Mouse (Mus musculus) embryonic facial prominence, embryonic 15.5 days (tissue): ENCODE measurements around the gene Usp12. TPM values are rescaled to one million over a fixed set of nuclear protein-coding genes. Genes with fewer than 3 reads are reported as not detected.
A peak's percentile ranks its signal among the peaks of the same experiment; 100 is the strongest.

ENCODE experiments used
- ATAC-seq: fragments of 200-750 bp; cut with Nextera tagmentation; 2 replicates; pipeline ENCODE4 v1.8.0; 2017; ENCODE audit warnings: low read depth, moderate TSS enrichment; ENCODE audit not compliant: insufficient number of reproducible peaks, low FRiP score, low TSS enrichment
- H3K27ac ChIP-seq: fragments of 300-500 bp; sonication (generic); replicated peaks from 2 replicates; pipeline ENCODE4 v1.5.1; 2015; ENCODE audit warnings: mild to moderate bottlenecking, inconsistent platforms
- H3K27me3 ChIP-seq: fragments of 300-500 bp; sonication (generic); 2 replicates; pipeline ENCODE4 v1.6.1; 2015; ENCODE audit warnings: inconsistent platforms
- H3K36me3 ChIP-seq: fragments of 300-500 bp; sonication (generic); 2 replicates; pipeline ENCODE4 v1.6.1; 2015; ENCODE audit warnings: mild to moderate bottlenecking, inconsistent platforms
- H3K4me1 ChIP-seq: fragments of 300-500 bp; sonication (generic); 2 replicates; pipeline ENCODE4 v1.6.1; 2015; ENCODE audit warnings: inconsistent platforms
- H3K4me2 ChIP-seq: fragments of 300-500 bp; sonication (generic); replicated peaks from 2 replicates; pipeline ENCODE4 v1.6.1; 2015; ENCODE audit warnings: mild to moderate bottlenecking, inconsistent platforms
- H3K4me3 ChIP-seq: fragments of 300-500 bp; sonication (generic); replicated peaks from 2 replicates; pipeline ENCODE4 v1.5.1; 2015; ENCODE audit warnings: mild to moderate bottlenecking, inconsistent platforms
- H3K9ac ChIP-seq: fragments of 300-500 bp; sonication (generic); 2 replicates; pipeline ENCODE4 v1.6.1; 2015; ENCODE audit warnings: inconsistent platforms
- H3K9me3 ChIP-seq: fragments of 300-500 bp; sonication (generic); replicated peaks from 2 replicates; pipeline ENCODE4 v1.6.1; 2016; ENCODE audit warnings: inconsistent platforms
- WGBS: fragments of 180-500 bp; shearing (Covaris S2); methylation state at CpG from one replicate; pipeline ENCODE4 v1.1.7; 2015; 5-methylcytosine and 5-hydroxymethylcytosine counted together
- polyA plus RNA-seq: library from polyadenylated mRNA; unstranded; fragments of >200 nt; fragmentation: Nextera tagmentation; extraction: Ambion mirVana; gene quantifications from 2 replicates; pipeline ENCODE4 v1.2.1, GENCODE M21; 2015

Usp12 gene
- polyA plus RNA-seq, 1 experiment from 2014 or later: 16.0 TPM

DNA sequence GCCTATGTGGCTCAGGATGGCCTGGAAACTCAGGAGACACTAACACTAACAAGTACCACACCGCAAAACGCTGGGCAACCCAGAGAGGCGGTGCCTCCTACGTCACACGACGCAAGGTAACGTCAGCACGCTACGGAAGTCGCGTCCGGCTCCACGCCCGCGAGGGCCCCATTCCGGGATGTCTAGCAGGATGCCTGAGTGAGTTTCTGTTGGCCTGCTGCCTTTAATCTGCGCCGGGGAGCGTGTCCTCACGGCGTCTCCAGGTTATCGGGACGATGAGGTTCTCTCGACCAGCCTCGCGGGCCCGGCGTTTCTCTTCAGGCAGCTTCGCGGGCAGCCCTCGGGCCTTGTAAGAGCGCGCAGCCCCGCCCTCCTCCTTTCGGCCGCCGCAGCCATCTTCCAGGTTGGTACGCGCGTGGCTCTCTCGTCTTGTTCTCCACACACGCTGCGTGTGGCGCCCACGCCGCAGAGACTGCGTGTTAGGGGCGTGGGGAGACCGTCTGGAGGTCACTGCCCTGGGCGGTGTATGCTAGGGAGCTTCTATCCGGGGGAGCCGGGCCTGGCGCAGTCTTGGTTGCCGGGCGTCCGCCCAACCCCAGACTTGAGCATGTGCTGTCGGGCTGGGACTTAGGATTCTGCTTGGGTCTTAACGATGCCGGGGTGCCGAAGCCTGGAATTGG, 38.1 kb upstream of the Usp12 start, which contains the start of gene Rpl21:
Gene Rpl21 (plus strand): TSS at position 122 of the 680 bp plus-strand sequence.
- H3K36me3 ChIP-seq: peaks cover 38% of the 10 kb centered on the region
- H3K9me3 ChIP-seq: no peaks in the 10 kb centered on the region
- H3K9ac ChIP-seq: peak within 1 kb of the TSS; percentile 96
- peak within 1 kb of the TSS; percentile 92 for H3K27ac ChIP-seq
- no peaks in the 10 kb centered on the region for H3K27me3 ChIP-seq
- peak; percentile 97 for ATAC-seq
- H3K4me1 ChIP-seq: peaks cover 19% of the 10 kb centered on the region
- H3K4me3 ChIP-seq: peak within 1 kb of the TSS; percentile 96
- under 1% methylated on average over 60 of the region's 60 CpGs for WGBS
- peak within 1 kb of the TSS; percentile 62 for H3K4me2 ChIP-seq

DNA sequence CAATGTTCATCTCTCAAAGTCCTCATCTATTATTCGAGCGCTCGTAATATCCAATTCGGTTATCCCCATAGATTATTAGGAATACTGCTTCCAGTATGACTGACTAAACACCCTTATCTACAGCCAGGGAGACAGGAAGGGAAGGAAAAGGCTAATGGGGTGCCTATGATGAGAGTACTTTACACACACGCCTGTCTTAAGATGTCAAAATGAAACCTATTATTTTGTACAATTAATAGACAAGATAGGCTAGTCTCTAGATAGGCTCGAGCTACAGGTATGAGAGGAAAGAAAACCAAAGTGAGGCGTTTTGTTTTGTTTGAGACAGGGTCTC, 37.6 kb upstream of the Usp12 start:
- H3K4me3 ChIP-seq: peak overlapping the region; percentile 96
- 51% methylated on average over 7 of the region's 7 CpGs for WGBS
- peak overlapping the region; percentile 92 for H3K27ac ChIP-seq
- no peaks in the 10 kb centered on the region for H3K27me3 ChIP-seq
- H3K9ac ChIP-seq: 0 out of 2 replicates have a peak overlapping the region, but pooled peaks have one; percentile 96
- peaks cover 33% of the 10 kb centered on the region for H3K36me3 ChIP-seq
- H3K4me1 ChIP-seq: peaks cover 19% of the 10 kb centered on the region
- peak overlapping the region; percentile 62 for H3K4me2 ChIP-seq
- ATAC-seq: no peak
- no peaks in the 10 kb centered on the region for H3K9me3 ChIP-seq

DNA sequence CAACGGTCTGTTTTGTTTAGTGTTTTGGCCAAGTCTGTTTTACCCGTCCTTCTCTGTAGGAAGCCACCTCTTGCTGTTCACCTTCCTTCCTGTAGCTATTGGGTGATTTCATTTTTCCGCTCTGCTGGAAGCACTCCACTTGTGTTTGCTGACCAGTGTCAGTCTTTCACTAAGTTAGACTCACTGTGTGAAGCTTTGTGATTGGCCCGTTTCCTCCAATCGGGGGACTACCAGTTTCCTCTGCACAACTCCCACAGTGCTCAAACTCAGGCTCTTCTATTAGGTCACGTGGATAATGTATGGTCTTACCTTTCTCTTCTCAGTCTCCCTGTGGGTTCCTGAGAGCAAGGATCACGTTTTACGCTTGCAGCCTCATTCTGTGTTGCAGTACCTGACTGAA, 34.7 kb upstream of the Usp12 start:
- H3K9me3 ChIP-seq: no peaks in the 10 kb centered on the region
- H3K4me2 ChIP-seq: no peak overlapping the region
- no peak for ATAC-seq
- peaks cover 18% of the 10 kb centered on the region for H3K4me1 ChIP-seq
- peaks cover 5% of the 10 kb centered on the region; the same call in 1 of the 2 replicates for H3K36me3 ChIP-seq
- 42% methylated on average over 8 of the region's 8 CpGs for WGBS
- no peak overlapping the region for H3K27ac ChIP-seq
- H3K27me3 ChIP-seq: no peaks in the 10 kb centered on the region
- no peak overlapping the region for H3K4me3 ChIP-seq
- no peak overlapping the region for H3K9ac ChIP-seq

GRCm38 (mm10) chr5:146823005-146823404, 28.2 kb upstream of the Usp12 start:
- Histone ChIP-seq H3K36me3 (no peaks in the 10 kb centered on the region), H3K27ac (no peak overlapping the region), H3K4me2 (no peak overlapping the region), H3K9me3 (no peaks in the 10 kb centered on the region), H3K4me3 (no peak overlapping the region), H3K9ac (no peak overlapping the region), H3K27me3 (no peaks in the 10 kb centered on the region), H3K4me1 (peaks cover 9% of the 10 kb centered on the region; the same call in 1 of the 2 replicates)
- 76% methylated on average over 5 of the region's 5 CpGs for WGBS
- ATAC-seq: no peak

DNA sequence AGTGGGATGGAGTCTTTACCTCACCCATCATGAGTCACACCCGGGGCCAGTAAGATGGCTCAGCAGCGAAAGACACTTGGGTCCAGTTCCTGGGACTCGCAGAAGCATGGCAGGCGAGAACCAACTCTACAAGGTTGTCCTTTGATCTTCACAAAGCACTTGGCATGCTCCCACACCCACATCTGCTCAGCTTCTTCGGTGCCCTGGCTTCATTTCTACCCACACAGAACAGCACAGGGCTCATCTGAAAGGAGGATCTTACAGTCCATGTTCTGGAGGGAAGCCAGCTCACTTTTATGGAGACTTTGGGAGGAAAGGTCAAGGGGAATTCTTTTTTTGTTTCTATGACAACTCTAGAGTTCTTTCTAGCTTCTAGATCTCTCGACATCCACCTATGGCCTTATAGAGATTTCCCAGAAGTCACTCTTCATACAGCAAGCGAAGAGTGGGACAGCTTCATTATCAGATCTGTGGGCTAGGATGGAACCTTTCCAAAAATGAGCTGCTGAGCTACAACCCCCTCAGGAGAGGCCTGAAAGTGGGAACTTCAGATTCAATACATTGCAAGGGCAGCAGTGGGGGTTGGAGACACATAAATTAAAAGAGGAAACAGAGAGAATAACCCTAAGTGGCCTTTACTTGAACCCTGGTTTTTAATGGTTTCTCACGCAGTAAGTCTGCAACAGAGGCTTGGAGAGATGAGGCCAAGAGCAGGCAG, 24.3 kb upstream of the Usp12 start:
- Histone ChIP-seq H3K27me3 (no peaks in the 10 kb centered on the region), H3K36me3 (no peaks in the 10 kb centered on the region), H3K9me3 (no peaks in the 10 kb centered on the region), H3K4me1 (peaks cover 4% of the 10 kb centered on the region; the same call in 1 of the 2 replicates), H3K4me2 (no peak overlapping the region), H3K9ac (no peak overlapping the region), H3K4me3 (no peak overlapping the region), H3K27ac (no peak overlapping the region)
- WGBS: 72% methylated on average over 8 of the region's 8 CpGs
- ATAC-seq: no peak

- no peak overlapping the region for H3K4me3 ChIP-seq
- ATAC-seq: no peak
- H3K4me1 ChIP-seq: peaks cover 4% of the 10 kb centered on the region; the same call in 1 of the 2 replicates
- H3K9me3 ChIP-seq: no peaks in the 10 kb centered on the region
- no peak overlapping the region for H3K9ac ChIP-seq
- H3K27me3 ChIP-seq: no peaks in the 10 kb centered on the region
- H3K4me2 ChIP-seq: no peak overlapping the region
- H3K36me3 ChIP-seq: no peaks in the 10 kb centered on the region
- WGBS: 79% methylated on average over 8 of the region's 8 CpGs
- no peak overlapping the region for H3K27ac ChIP-seq
These were observed 22.8 kb upstream of the Usp12 start for GRCm38 (mm10) chr5:146817583-146817982.

DNA sequence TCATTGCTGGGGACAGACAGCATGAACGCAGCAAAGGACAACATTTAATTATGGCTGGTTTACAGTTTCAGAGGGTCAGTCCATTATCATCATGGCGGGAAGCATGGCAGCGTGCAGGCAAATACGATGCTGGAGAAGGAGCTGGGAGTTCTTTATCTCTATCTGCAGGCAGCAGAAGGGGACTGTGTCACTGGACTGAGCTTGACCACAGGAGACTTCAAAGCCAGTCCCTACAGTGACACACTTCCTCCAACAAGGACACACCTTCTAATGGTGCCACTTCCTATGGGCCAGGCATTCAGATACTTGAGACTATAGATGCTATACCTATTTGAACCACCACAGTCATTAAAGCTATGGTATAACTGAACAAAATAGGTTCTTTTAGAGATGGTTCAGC, 20.6 kb upstream of the Usp12 start:
- peaks cover 4% of the 10 kb centered on the region; the same call in 1 of the 2 replicates for H3K4me1 ChIP-seq
- no peak overlapping the region for H3K9ac ChIP-seq
- H3K4me3 ChIP-seq: no peak overlapping the region
- H3K27ac ChIP-seq: no peak overlapping the region
- H3K4me2 ChIP-seq: no peak overlapping the region
- H3K9me3 ChIP-seq: no peaks in the 10 kb centered on the region
- ATAC-seq: no peak
- no peaks in the 10 kb centered on the region for H3K36me3 ChIP-seq
- 72% methylated on average over 4 of the region's 4 CpGs for WGBS
- no peaks in the 10 kb centered on the region for H3K27me3 ChIP-seq

DNA sequence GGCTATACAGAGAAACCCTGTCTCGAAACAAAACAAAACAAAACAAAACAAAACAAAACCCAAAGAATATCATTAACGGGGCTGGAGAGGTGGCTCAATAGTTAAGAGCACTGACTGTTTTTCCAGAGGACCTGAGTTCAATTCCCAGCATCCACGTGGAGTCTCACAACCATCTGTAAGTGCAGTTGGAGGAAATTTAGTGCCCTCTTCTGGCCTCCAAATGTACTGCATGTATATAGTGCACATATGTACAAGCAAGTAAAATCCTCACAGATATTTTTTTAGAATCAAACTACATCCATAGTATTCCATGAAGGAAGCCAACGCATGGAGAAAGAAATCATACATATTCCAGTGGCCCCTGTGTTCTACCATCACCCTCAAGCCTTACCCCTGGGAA, 18.6 kb upstream of the Usp12 start:
- Histone ChIP-seq H3K9me3 (no peaks in the 10 kb centered on the region), H3K36me3 (no peaks in the 10 kb centered on the region), H3K4me3 (no peak overlapping the region), H3K4me2 (no peak overlapping the region), H3K4me1 (no peaks in the 10 kb centered on the region), H3K27ac (no peak overlapping the region), H3K9ac (no peak overlapping the region), H3K27me3 (no peaks in the 10 kb centered on the region)
- WGBS: 86% methylated on average over 4 of the region's 4 CpGs
- no peak for ATAC-seq

GRCm38 (mm10) chr5:146812866-146813265, 18.1 kb upstream of the Usp12 start:
- Histone ChIP-seq H3K9ac (no peak overlapping the region), H3K4me1 (no peaks in the 10 kb centered on the region), H3K9me3 (no peaks in the 10 kb centered on the region), H3K4me3 (no peak overlapping the region), H3K4me2 (no peak overlapping the region), H3K27me3 (no peaks in the 10 kb centered on the region), H3K27ac (no peak overlapping the region), H3K36me3 (no peaks in the 10 kb centered on the region)
- ATAC-seq: no peak
- WGBS: 86% methylated on average over 5 of the region's 5 CpGs

DNA sequence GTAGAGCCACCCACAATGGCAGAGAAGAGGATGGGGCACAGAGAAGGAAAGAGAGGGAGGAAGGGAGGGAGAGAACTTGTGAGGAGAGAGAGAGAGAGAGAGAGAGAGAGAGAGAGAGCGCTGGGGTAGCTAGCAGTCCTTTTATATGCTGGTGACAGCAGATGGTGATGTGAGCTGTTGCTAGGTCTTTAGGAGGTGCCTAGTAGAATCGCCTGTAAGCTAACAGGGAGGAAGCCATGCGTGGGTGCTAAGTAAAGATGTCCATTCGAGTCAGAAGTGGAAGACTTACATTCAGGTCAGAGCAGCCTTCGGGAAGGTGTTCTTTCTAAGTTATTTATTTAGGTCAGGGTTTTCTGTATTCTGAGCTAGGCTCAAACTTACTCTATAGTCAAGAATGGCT, 15.1 kb upstream of the Usp12 start:
- Histone ChIP-seq H3K9me3 (no peaks in the 10 kb centered on the region), H3K27ac (no peak overlapping the region)
- WGBS: 80% methylated on average over 5 of the region's 5 CpGs

DNA sequence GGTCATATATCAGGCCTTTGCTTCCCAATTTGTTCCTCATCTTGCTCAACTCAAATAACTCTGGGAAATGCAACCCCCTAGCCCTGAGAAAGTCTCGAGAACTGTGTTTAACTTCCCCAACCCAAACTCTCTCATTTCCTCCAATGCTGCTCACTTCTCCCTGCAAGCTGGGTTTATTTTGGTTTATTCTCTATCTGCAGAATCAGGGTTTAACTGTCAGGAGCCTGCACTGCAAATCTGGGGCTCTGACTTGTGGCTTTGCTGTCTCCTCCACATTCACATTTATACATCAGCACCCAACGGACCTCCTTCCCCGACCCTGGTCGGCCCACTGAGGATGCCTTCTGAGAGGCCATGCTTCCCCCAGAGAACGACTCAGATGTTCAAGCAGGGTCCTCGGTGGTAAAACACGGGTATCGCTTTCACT, 11.2 kb upstream of the Usp12 start:
- H3K4me3 ChIP-seq: no peak overlapping the region
- H3K36me3 ChIP-seq: no peaks in the 10 kb centered on the region
- H3K9me3 ChIP-seq: 0 out of 2 replicates have a peak, but pooled peaks cover 5% of the 10 kb centered on the region
- no peak overlapping the region for H3K4me2 ChIP-seq
- no peaks in the 10 kb centered on the region for H3K4me1 ChIP-seq
- no peak overlapping the region for H3K9ac ChIP-seq
- H3K27me3 ChIP-seq: no peaks in the 10 kb centered on the region
- H3K27ac ChIP-seq: no peak overlapping the region
- no peak for ATAC-seq
- WGBS: 66% methylated on average over 8 of the region's 8 CpGs

More for the DNA sequence above, 15.1 kb upstream of the Usp12 start:
- no peak for ATAC-seq
- Histone ChIP-seq H3K9ac (no peak overlapping the region), H3K27me3 (no peaks in the 10 kb centered on the region), H3K36me3 (no peaks in the 10 kb centered on the region), H3K4me1 (no peaks in the 10 kb centered on the region), H3K4me2 (no peak overlapping the region), H3K4me3 (no peak overlapping the region)
